Mouse (Mus musculus) liver, postnatal 0 days (tissue): ENCODE measurements at regions not wholly inside any gene's neighbourhood (a gene's known extent, or its start where the extent isn't known, plus 50 kb on each side); places are given as distances from the start of the nearest gene placed in this dataset.

Experiments
- ATAC-seq: fragments of 200-750 bp; cut with Nextera tagmentation; 2 replicates; pipeline ENCODE4 v1.8.0; 2017; ENCODE audit warnings: mild to moderate bottlenecking, moderate library complexity
- DNase-seq: peaks from one replicate; pipeline ENCODE4 v3.0.0-alpha.2; 2016
- H3K27ac ChIP-seq: fragments of 300-500 bp; sonication (generic); 2 replicates; pipeline ENCODE4 v1.5.1; 2014; ENCODE audit warnings: antibody characterized with exemption, moderate library complexity, mild to moderate bottlenecking, low read depth
- H3K27me3 ChIP-seq: fragments of 300-500 bp; sonication (generic); 2 replicates; pipeline ENCODE4 v1.6.1; 2014; ENCODE audit warnings: low read length, control low read depth, mixed read lengths; ENCODE audit not compliant: insufficient read depth
- H3K36me3 ChIP-seq: fragments of 300-500 bp; sonication (generic); replicated peaks from 2 replicates; pipeline ENCODE4 v1.6.1; 2014; ENCODE audit warnings: mild to moderate bottlenecking, control low read depth, low read length, moderate library complexity, mixed read lengths; ENCODE audit not compliant: insufficient read depth
- H3K4me1 ChIP-seq: fragments of 300-500 bp; sonication (generic); 2 replicates; pipeline ENCODE4 v1.6.1; 2014; ENCODE audit warnings: antibody characterized with exemption, mild to moderate bottlenecking, control low read depth; ENCODE audit not compliant: insufficient read depth
- H3K4me2 ChIP-seq: fragments of 300-500 bp; sonication (generic); 2 replicates; pipeline ENCODE4 v1.6.1; 2014; ENCODE audit warnings: low read depth, mild to moderate bottlenecking, low read length, moderate library complexity, mixed read lengths
- H3K4me3 ChIP-seq: fragments of 300-500 bp; sonication (generic); 2 replicates; pipeline ENCODE4 v1.5.1; 2014; ENCODE audit warnings: low read depth, low read length
- H3K9ac ChIP-seq: fragments of 300-500 bp; sonication (generic); replicated peaks from 2 replicates; pipeline ENCODE4 v1.6.1; 2014; ENCODE audit warnings: mild to moderate bottlenecking, moderate library complexity
- H3K9me3 ChIP-seq: fragments of 300-500 bp; sonication (generic); 2 replicates; pipeline ENCODE4 v1.6.1; 2016; ENCODE audit warnings: mild to moderate bottlenecking, control low read depth, low read length, mixed read lengths
- CTCF ChIP-seq: sonication (generic); IDR thresholded peaks from 2 replicates; pipeline ENCODE4 v1.5.1; 2016; ENCODE audit warnings: antibody characterized with exemption, low read depth
- EP300 ChIP-seq: IDR thresholded peaks from 2 replicates; pipeline ENCODE4 v1.6.1; 2016; ENCODE audit warnings: antibody characterized with exemption, low read depth, mild to moderate bottlenecking
- WGBS: fragments of 180-500 bp; shearing (Covaris S2); extraction: QIAGEN DNeasy Blood & Tissue Kit; methylation state at CpG from one replicate; pipeline ENCODE4 v1.1.7; 2014; ENCODE audit not compliant: insufficient replicate concordance; 5-methylcytosine and 5-hydroxymethylcytosine counted together

- TF ChIP-seq EP300 (peak; percentile 90), CTCF (no peak)
- peaks cover 18% of the 10 kb centered on the region for H3K4me1 ChIP-seq
- no peaks in the 10 kb centered on the region for H3K36me3 ChIP-seq
- H3K9me3 ChIP-seq: no peaks in the 10 kb centered on the region
- peak overlapping the region; percentile 45 for H3K27ac ChIP-seq
- no peak for DNase-seq
- no peak overlapping the region for H3K9ac ChIP-seq
- peak; percentile 94 for ATAC-seq
- H3K4me3 ChIP-seq: no peak overlapping the region
- no peaks in the 10 kb centered on the region for H3K27me3 ChIP-seq
- no peak overlapping the region for H3K4me2 ChIP-seq
- 46% methylated on average over 3 of the region's 3 CpGs for WGBS
Observed at GRCm38 (mm10) chr3:41163767-41164166, 80.9 kb upstream of the Pgrmc2 start.

- no peak overlapping the region for H3K9ac ChIP-seq
- TF ChIP-seq CTCF (no peak), EP300 (no peak)
- peaks cover 18% of the 10 kb centered on the region for H3K4me1 ChIP-seq
- H3K4me2 ChIP-seq: no peak overlapping the region
- H3K36me3 ChIP-seq: no peaks in the 10 kb centered on the region
- H3K9me3 ChIP-seq: no peaks in the 10 kb centered on the region
- no peak overlapping the region for H3K27ac ChIP-seq
- 84% methylated on average over 1 of the region's 1 CpGs for WGBS
- no peak overlapping the region for H3K4me3 ChIP-seq
- H3K27me3 ChIP-seq: no peaks in the 10 kb centered on the region
- DNase-seq: no peak
- ATAC-seq: no peak
Observed at GRCm38 (mm10) chr3:41162514-41162913, 79.7 kb upstream of the Pgrmc2 start.

GRCm38 (mm10) chr3:41160648-41161047, 77.8 kb upstream of the Pgrmc2 start:
- Histone ChIP-seq H3K4me2 (no peak overlapping the region), H3K9ac (no peak overlapping the region), H3K36me3 (no peaks in the 10 kb centered on the region), H3K4me3 (no peak overlapping the region), H3K9me3 (no peaks in the 10 kb centered on the region), H3K4me1 (peaks cover 18% of the 10 kb centered on the region), H3K27me3 (no peaks in the 10 kb centered on the region), H3K27ac (no peak overlapping the region)
- TF ChIP-seq CTCF: peak; percentile 43
- TF ChIP-seq EP300: no peak
- ATAC-seq (no peak), DNase-seq (no peak)

- DNase-seq: no peak
- no peak overlapping the region for H3K4me2 ChIP-seq
- H3K27me3 ChIP-seq: no peaks in the 10 kb centered on the region
- ATAC-seq: no peak
- no peaks in the 10 kb centered on the region for H3K9me3 ChIP-seq
- H3K4me1 ChIP-seq: peaks cover 18% of the 10 kb centered on the region
- H3K4me3 ChIP-seq: no peak overlapping the region
- TF ChIP-seq CTCF (no peak), EP300 (no peak)
- H3K36me3 ChIP-seq: no peaks in the 10 kb centered on the region
- no peak overlapping the region for H3K27ac ChIP-seq
- 64% methylated on average over 12 of the region's 12 CpGs for WGBS
- no peak overlapping the region for H3K9ac ChIP-seq
Observed at GRCm38 (mm10) chr3:41158314-41158973, 75.6 kb upstream of the Pgrmc2 start.

- ATAC-seq: no peak
- no peak overlapping the region for H3K9ac ChIP-seq
- no peak overlapping the region for H3K4me3 ChIP-seq
- H3K4me1 ChIP-seq: peaks cover 8% of the 10 kb centered on the region
- WGBS: 92% methylated on average over 3 of the region's 3 CpGs
- no peak overlapping the region for H3K4me2 ChIP-seq
- TF ChIP-seq EP300: no peak
- TF ChIP-seq CTCF: no peak
- no peaks in the 10 kb centered on the region for H3K27me3 ChIP-seq
- H3K27ac ChIP-seq: no peak overlapping the region
- DNase-seq: no peak
- H3K36me3 ChIP-seq: no peaks in the 10 kb centered on the region
- no peaks in the 10 kb centered on the region for H3K9me3 ChIP-seq
Observed at GRCm38 (mm10) chr3:41157428-41157827, 74.6 kb upstream of the Pgrmc2 start.

GRCm38 (mm10) chr3:41156562-41156961, 73.7 kb upstream of the Pgrmc2 start:
- Histone ChIP-seq H3K4me1 (peaks cover 8% of the 10 kb centered on the region), H3K9me3 (no peaks in the 10 kb centered on the region), H3K9ac (no peak overlapping the region), H3K4me2 (no peak overlapping the region), H3K27ac (no peak overlapping the region), H3K4me3 (no peak overlapping the region), H3K36me3 (no peaks in the 10 kb centered on the region), H3K27me3 (no peaks in the 10 kb centered on the region)
- no peak for TF ChIP-seq CTCF
- TF ChIP-seq EP300: no peak
- WGBS: 87% methylated on average over 2 of the region's 2 CpGs
- ATAC-seq: no peak
- no peak for DNase-seq

GRCm38 (mm10) chr3:41155132-41155760, 72.4 kb upstream of the Pgrmc2 start:
- peak; percentile 73; the same call in 1 of the 2 replicates for TF ChIP-seq EP300
- no peak for TF ChIP-seq CTCF
- Histone ChIP-seq H3K4me3 (no peak overlapping the region), H3K4me1 (peaks cover 8% of the 10 kb centered on the region), H3K4me2 (peak overlapping the region; percentile 29), H3K9ac (0 out of 2 replicates have a peak overlapping the region, but pooled peaks have one; percentile 12), H3K36me3 (no peaks in the 10 kb centered on the region), H3K27me3 (no peaks in the 10 kb centered on the region), H3K27ac (peak overlapping the region; percentile 35; the same call in 1 of the 2 replicates), H3K9me3 (no peaks in the 10 kb centered on the region)
- 68% methylated on average over 9 of the region's 9 CpGs for WGBS
- DNase-seq (peak; percentile 31), ATAC-seq (peak; percentile 91)
